In the genomic region with DNA sequence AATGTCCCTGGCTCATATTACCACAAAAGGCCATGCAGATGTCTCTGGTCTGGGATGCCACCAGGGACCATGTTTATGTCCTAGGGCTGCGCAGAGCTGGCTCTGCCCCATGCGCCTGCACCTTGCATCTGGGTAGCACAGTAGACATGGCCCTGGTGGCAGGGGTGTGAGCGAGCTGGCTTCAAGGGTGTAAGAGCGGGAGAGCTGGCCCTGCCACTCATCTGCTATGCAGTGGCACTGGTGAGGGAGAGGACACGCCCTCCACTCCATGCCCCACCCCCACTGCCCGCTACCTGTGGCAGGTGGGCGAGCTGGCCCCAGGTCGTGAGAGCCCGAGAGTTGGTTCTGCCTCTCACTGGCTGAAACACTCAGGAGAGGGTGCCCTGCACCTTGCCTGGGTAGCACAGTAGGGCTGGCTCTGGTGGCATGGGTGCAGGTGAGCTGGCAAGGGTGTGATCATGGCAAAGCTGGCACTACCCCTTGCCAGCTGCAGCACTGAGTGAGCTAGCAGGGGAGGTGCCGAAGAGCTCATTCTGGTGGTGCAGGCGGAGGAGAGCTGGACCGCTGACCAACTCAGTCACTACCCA, we compare ENCODE assay signal across 15 mouse cellular contexts. TPM values are rescaled to one million over a fixed set of nuclear protein-coding genes. Genes with fewer than 3 reads are reported as not detected.
DNase-seq lines count a peak whose midpoint lies in the region; ATAC-seq and TF ChIP-seq lines count a peak whose summit lies in the region.
"Had no signal": no experiment of that assay in that cellular context is flagged by ENCODE, and none has a peak within 500 bp of the region (broad histone marks: within the 10 kb centered on the region; RNA-seq: fewer than 3 reads in every experiment).

No protein-coding gene starts in this region.

- peak; percentile 90 for DNase-seq in heart, adult 11 months
- no peak for DNase-seq in heart, adult 2 months
- DNase-seq in limb, embryonic 11.5 days (ENCODE audit: low spot score): no peak
- no peak for DNase-seq in limb, embryonic 10.5 days (ENCODE audit: low spot score)
- DNase-seq in testis, postnatal 10 days (ENCODE audit: low spot score): peak; percentile 50
- DNase-seq in testis, postnatal 14 days (ENCODE audit: low spot score): no peak
- DNase-seq in layer of hippocampus, postnatal 10 days (ENCODE audit: low spot score in 2 of 2): no peak
- DNase-seq in right cerebral cortex, adult 18-20 months: no peak
- DNase-seq: cerebellum, adult 2 months; embryo, embryonic 11 days; gastrocnemius, postnatal 25 days; kidney, adult 9 months; lung, postnatal 10 days had no signal

- 97% methylated on average over 12 of the region's 12 CpGs for WGBS in heart, adult 2 months
- WGBS in limb, embryonic 11.5 days: 97% methylated on average over 12 of the region's 12 CpGs
- WGBS in limb, embryonic 10.5 days: 92% methylated on average over 12 of the region's 12 CpGs

- no peaks in the 10 kb centered on the region for H3K27me3 ChIP-seq in heart, adult 2 months (ENCODE audit: control insufficient read depth, insufficient read depth, low read length)
- no peaks in the 10 kb centered on the region for H3K27me3 ChIP-seq in limb, embryonic 11.5 days (ENCODE audit: control insufficient read depth, insufficient read depth, low read length)
- no peaks in the 10 kb centered on the region for H3K27me3 ChIP-seq in limb, embryonic 10.5 days (ENCODE audit: low read depth, poor library complexity, severe bottlenecking)

- TF ChIP-seq EP300 in heart, adult 2 months (IDR thresholded peaks at IDR 0.05; ENCODE audit: insufficient read depth, low read depth, low read length): no peak

- no peak overlapping the region for H3K4me2 ChIP-seq in limb, embryonic 11.5 days (ENCODE audit: low read depth, severe bottlenecking)

- peak; percentile 10; the same call in 1 of the 2 replicates for ATAC-seq in limb, embryonic 11.5 days (ENCODE audit: insufficient number of reproducible peaks, low FRiP score, low TSS enrichment, low read depth)
- ATAC-seq: activated CD4-positive, CD25-positive, alpha-beta regulatory T cell, adult 4 months had no signal

- H3K27ac ChIP-seq in heart, adult 2 months: no peak overlapping the region
- no peak overlapping the region for H3K27ac ChIP-seq in limb, embryonic 11.5 days (replicated peaks; ENCODE audit: low read depth, low read length)
- H3K27ac ChIP-seq in limb, embryonic 10.5 days: no peak overlapping the region
- H3K27ac ChIP-seq: layer of hippocampus, adult 2 months had no signal

- H3K9me3 ChIP-seq in limb, embryonic 11.5 days (ENCODE audit: control insufficient read depth, low read length): no peaks in the 10 kb centered on the region
- H3K9me3 ChIP-seq in limb, embryonic 10.5 days (replicated peaks): no peaks in the 10 kb centered on the region

- H3K4me3 ChIP-seq in heart, adult 2 months: no peak overlapping the region
- no peak overlapping the region for H3K4me3 ChIP-seq in limb, embryonic 11.5 days (ENCODE audit: low read depth, low read length)
- no peak overlapping the region for H3K4me3 ChIP-seq in limb, embryonic 10.5 days
- H3K4me3 ChIP-seq: layer of hippocampus, adult 2 months had no signal

- TF ChIP-seq POLR2A in heart, adult 2 months (IDR thresholded peaks at IDR 0.05; ENCODE audit: insufficient read depth, low read depth, low read length): no peak

- no peaks in the 10 kb centered on the region for H3K36me3 ChIP-seq in heart, adult 2 months (ENCODE audit: control insufficient read depth, insufficient read depth, low read length)
- H3K36me3 ChIP-seq in limb, embryonic 11.5 days (ENCODE audit: control insufficient read depth, insufficient read depth, low read length): no peaks in the 10 kb centered on the region
- H3K36me3 ChIP-seq in limb, embryonic 10.5 days: no peaks in the 10 kb centered on the region

- H3K79me2 ChIP-seq in heart, adult 2 months (replicated peaks; ENCODE audit: control insufficient read depth, insufficient read depth, low read length): no peaks in the 10 kb centered on the region

- no peaks in the 10 kb centered on the region for H3K4me1 ChIP-seq in heart, adult 2 months (ENCODE audit: control insufficient read depth, insufficient read depth, low read length)
- no peaks in the 10 kb centered on the region for H3K4me1 ChIP-seq in limb, embryonic 11.5 days (ENCODE audit: control insufficient read depth, insufficient read depth, low read length)
- H3K4me1 ChIP-seq in limb, embryonic 10.5 days: no peaks in the 10 kb centered on the region

- no peak overlapping the region for H3K9ac ChIP-seq in heart, adult 2 months (ENCODE audit: low read depth, low read length)
- H3K9ac ChIP-seq in limb, embryonic 11.5 days (ENCODE audit: low read length): no peak overlapping the region

- no peak for TF ChIP-seq CTCF in heart, adult 2 months (IDR thresholded peaks at IDR 0.05)

- intact Hi-C loops in heart, adult 2 months (cut with DNase I): no loop called here

RNA-seq across cellular contexts. Expression of a gene that starts 24.8 kb away (rescaled TPM):
- total RNA-seq in heart, adult 2 months (2021): 1 to 10 TPM; 2.5 to 3.5 TPM
- 1.1 and 2.0 TPM in 2 replicates for polyA plus RNA-seq in heart, adult 2 months (2012; rRNA removed)
- 4.9 TPM in 2 replicates for polyA plus RNA-seq in limb, embryonic 11.5 days (2014; fragmentation: Nextera tagmentation; extraction: Ambion mirVana)
- polyA plus RNA-seq in limb, embryonic 10.5 days (2016; fragmentation: Nextera tagmentation; extraction: Ambion mirVana): 4.0 and 4.3 TPM in 2 replicates
- total RNA-seq in layer of hippocampus, postnatal 10 days (2021): 1 to 10 TPM; 3.4 to 3.8 TPM
- polyA plus RNA-seq: activated CD4-positive, CD25-positive, alpha-beta regulatory T cell, adult 4 months had no signal

Comparison
In these comparisons a context has a peak if more than half of its experiments do, and no peak if none do; other contexts are left out.
1. DNase-seq: peak in heart, adult 11 months (single experiment) and testis, postnatal 10 days (single experiment); none in heart, adult 2 months (0 of 2), limb, embryonic 11.5 days (single experiment), limb, embryonic 10.5 days (single experiment), testis, postnatal 14 days (single experiment), layer of hippocampus, postnatal 10 days (0 of 2) and right cerebral cortex, adult 18-20 months (single experiment).